Mouse (Mus musculus) MEL (cell line): ENCODE measurements at regions not wholly inside any gene's neighbourhood (a gene's known extent, or its start where the extent isn't known, plus 50 kb on each side); places are given as distances from the start of the nearest gene placed in this dataset.

Experiments used
- CTCF ChIP-seq, 3 experiments: IDR thresholded peaks in 2 of 3; conservative IDR thresholded peaks in 1 of 3; 2 replicates each; pipeline ENCODE4 v1.5.1; 2011 to 2012; ENCODE audit warnings: low read length in 3 of 3, low read depth in 2 of 3, mild to moderate bottlenecking in 2 of 3, improper control_type of control experiment in 1 of 3, inconsistent platforms in 1 of 3, mixed read lengths in 1 of 3, moderate library complexity in 1 of 3; ENCODE audit not compliant: control insufficient read depth in 1 of 3, insufficient read depth in 1 of 3, poor library complexity in 1 of 3, severe bottlenecking in 1 of 3
- EP300 ChIP-seq, 2 experiments: IDR thresholded peaks; 2 replicates each; pipeline ENCODE4 v1.6.1; 2011; ENCODE audit warnings: improper control_type of control experiment in 2 of 2, low read length in 2 of 2, low read depth in 1 of 2, mild to moderate bottlenecking in 1 of 2
- POLR2A ChIP-seq, 2 experiments: IDR thresholded peaks; 2 replicates each; pipeline ENCODE4 v1.6.1; 2011 to 2012; ENCODE audit warnings: low read length in 2 of 2, mild to moderate bottlenecking in 2 of 2, control low read depth in 1 of 2, improper control_type of control experiment in 1 of 2, low read depth in 1 of 2, moderate library complexity in 1 of 2; ENCODE audit not compliant: control insufficient read depth in 1 of 2, insufficient read depth in 1 of 2, poor library complexity in 1 of 2

DNA sequence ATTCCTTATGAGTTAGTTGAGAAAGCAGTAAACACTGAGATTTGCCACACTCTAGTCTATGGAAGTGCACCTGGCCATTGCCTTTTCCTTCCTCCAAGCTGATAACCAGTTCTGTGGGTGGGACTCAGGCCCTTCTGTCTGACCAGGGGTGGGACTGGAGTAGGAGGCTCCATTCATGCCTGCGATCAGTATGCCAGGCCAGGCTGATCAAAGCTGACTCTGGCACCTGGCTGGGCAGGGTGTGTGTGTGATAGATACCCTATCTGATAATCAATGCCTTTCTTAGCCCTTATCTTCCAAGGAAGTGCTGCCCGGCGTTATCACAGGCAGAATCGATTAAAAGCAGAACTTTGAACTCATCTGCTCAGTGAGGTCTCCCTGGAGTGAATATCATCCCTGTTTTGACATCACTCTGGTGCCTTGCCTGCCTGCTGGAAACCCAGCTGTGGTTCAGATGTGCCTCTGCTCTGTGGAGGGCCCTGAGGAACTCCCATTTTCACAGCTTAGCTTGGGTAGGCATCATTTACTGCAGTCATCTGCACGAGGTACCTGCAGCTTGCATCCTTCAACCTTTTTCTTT, 396.0 kb upstream of the Klhl29 start:
- no peak for TF ChIP-seq POLR2A (IDR thresholded peaks at IDR 0.05; ENCODE audit: control insufficient read depth in 1 of 2, insufficient read depth in 1 of 2, low read depth in 1 of 2, low read length in 2 of 2, poor library complexity in 1 of 2)
- TF ChIP-seq CTCF (IDR thresholded peaks at IDR 0.05 in 2 of 3, conservative IDR thresholded peaks at IDR 0.05 in 1 of 3; ENCODE audit: control insufficient read depth in 1 of 3, insufficient read depth in 1 of 3, low read depth in 2 of 3, low read length in 3 of 3, poor library complexity in 1 of 3, severe bottlenecking in 1 of 3), result no peak
- TF ChIP-seq EP300 (IDR thresholded peaks at IDR 0.05; ENCODE audit: low read depth in 1 of 2, low read length in 2 of 2), result no peak
